Mouse (Mus musculus) layer of hippocampus, adult 11-12 months (tissue): ENCODE measurements around the gene Psmg3.

Source experiments
- DNase-seq: peaks from one replicate; pipeline ENCODE4 v3.0.0; 2022; ENCODE audit warnings: low spot score

Psmg3 gene

DNA sequence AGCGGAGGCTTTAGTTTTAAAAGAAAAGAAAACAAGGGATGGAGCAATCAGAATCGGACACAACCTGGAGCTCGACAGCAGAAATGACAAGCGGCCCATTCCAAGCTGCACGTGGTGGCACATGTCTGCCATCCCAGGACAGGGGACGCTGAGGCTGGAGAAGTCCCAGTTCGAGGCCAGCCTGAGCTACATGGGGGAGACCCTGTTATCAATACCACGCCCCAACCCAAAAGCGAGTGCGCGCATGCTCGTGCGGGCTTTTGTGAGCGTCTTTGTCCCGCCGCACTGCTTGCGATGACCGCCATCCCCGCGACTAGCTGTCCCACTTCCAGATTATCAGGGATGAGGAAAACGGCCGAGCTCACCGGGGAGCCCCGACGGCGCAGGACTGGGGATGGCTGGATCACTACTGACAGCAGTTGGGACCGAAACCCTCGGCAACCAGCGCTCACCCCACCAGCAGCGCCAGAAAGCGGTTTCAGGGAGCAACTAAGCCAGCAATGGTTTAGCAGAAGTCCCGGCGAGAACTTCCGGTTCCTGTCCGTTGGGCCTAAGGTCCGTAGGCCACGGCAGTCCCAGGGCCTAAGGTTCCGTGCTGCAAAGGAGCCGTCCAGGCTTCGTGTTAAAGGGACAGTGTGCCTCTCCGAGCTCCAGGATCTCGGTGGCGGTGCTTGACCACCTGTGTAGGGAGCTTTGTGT lies at the start of gene Psmg3, which contains the start of gene Gm26938:
Gene Psmg3, minus strand, starts transcription at position 529 of the 699 bp plus-strand sequence.
Gene Gm26938, minus strand, starts transcription at position 51 of the 699 bp plus-strand sequence.
- DNase-seq, result peak; percentile 87

DNA sequence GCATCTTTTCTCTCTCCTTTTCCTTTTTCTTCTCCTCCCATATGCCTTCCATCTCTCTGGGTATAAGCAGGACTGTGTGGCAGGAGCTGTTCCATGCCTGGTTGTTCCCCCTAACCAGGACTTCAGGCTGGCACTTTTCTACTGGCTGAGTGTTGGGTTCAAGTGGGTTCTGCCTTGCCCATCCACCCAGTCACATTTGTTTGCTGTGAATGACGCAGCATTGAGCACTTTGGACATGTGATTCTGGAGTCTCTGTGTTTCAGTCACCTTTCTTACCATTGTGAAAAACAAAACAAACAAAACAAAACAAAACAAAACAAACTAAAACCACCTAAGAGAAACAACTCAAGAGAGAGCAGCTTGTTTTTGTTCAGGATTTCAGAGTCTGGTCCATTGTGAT lies 44.8 kb upstream of the Psmg3 start:
- no peak for DNase-seq

DNA sequence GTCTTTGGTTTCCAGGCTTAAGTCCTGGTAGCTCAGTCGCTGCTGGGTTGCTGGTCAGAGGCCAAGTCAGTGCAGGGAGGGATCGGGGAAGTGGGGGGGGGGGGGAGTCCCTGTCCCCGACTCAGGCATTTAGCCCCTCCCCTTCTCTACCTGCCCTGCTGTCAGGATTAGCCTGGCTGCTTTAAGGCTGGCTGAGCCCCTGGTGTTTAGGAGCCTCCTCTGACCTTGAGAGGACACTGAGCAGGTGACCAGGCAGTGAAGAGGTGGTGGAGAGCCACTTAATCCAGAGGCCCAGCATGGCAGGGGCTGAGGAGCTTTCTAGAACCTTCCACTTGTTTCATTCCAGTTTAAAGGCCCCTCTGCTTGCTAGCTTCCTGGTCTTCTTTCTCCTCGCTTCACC lies 44.2 kb upstream of the Psmg3 start:
- DNase-seq, result no peak

DNA sequence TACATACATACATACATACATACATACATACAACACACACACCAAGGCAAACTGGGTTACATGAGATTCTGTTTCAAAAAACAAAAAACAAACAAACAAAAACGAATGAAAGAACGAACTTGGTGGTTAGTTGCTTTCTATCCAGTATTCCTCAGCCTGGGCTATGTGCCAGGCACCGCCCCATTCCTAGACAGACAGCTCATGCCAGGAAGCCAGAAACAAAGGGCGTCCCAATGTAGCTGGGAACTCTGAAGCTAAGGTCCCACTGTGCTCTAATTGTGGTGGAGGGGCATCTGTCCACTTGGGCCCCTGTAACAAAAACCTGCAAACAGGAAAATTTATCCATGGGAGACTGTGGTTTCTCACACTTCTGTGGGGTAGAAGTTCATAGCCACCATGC lies 36.1 kb upstream of the Psmg3 start:
- peak; percentile 27 for DNase-seq

DNA sequence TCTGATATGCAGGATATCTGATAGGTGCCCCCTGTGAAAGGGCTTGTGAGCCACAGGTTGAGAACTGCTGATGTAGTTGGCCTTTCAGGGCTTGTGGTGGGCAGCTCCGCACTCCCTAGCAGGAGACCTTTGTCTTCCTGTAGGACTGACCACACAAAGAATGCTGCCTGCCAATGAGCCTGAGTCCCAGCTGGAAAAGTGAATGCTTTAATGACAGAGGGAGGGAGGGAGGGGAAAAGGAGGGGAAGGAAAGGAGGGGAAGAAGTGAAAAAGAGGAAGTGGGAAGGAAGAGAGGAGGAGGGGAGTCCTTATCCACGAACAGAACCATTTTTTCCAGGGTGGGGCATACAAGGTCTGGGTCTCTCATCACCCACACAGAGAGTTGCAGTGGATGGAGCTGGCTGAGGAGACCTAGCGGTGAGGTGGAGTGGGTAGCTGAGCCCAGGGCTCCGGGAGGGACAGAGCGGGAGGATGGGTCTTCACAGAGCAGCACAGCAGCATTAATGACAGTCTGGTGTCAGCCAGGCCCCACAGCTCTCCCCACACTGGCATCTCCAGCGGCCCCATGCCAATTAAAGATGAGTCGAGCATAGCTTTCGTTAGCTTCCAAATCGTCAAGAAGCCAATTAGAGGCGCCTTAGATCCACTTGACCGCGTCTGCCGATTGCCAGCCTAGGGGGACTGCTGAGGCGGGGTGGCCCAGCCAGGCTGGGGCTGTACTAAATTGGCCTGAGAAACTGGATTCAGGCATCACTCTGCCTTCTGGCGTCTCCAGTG lies 33.8 kb upstream of the Psmg3 start:
- DNase-seq, result no peak

DNA sequence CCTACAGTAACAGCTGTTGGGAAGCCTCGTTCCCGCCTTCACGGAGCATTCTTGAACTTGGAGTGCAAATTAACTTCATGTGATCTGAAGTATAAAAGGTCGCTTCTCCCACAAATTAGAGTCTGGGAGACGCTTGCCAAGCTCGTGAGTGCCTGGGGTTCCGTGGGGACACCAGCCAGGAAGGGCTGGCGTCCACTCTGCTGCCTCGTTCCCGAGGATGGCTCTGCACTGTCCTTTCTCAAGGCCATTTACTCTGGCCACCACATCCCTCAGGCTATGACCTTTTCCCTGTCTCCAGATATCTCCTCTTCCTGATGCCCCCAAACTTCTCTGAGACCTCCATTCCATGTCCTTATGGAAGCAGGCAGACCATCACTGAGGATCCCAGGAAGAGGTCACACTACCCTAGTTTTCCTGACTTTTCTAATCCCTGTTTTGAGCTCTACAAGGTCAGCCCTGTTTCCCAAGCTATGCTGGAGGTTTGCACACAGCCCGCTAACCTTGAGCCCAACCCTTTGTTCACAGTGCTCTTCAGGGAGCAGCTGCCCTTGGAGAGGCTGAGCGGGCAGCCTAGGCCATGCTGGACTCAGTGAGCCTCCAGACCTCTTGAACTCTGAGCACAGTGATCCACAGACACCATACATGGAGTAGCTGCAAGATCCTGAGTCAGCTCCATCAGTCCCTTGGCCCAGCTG lies 23.1 kb upstream of the Psmg3 start:
- DNase-seq, result no peak

DNA sequence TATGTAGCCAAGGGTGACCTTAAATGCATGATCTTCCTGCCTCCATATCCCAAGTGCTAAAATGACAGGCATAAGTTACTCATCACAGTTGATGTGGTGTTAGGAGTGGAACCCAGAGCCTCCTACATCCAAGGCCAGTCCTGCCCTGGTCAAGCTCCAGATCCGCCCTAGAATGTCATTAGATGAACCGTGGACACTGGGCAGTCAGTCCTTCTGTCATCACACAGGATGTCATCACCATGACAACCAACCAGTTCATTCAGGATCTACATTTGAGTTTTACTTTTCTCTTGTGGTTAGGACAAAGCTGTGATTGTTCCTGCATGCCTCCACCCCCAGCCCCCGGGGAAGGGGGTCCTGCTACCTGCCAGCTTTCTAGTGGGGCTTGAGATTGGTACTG lies 12.5 kb upstream of the Psmg3 start:
- DNase-seq, result no peak

DNA sequence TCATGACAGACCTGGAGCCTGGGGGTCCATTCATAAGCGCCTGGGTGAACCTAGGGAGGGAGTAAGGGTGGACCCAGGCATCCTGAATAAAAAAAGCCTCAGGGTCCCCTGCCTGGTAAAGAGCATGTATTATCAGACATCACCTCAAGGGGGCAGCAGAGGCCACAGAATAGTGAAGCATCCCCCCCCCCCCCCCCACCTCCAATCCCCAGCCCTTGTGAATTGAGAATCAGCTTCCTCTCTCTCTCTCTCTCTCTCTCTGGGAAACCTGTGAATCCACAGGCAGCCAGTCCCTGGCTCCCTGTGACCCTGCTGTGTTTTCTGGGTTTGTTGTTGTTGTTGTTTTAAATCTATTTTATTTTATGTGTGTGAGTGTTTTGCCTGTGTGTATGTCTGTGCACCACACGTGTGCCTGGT lies 11.8 kb upstream of the Psmg3 start:
- peak; percentile 54 for DNase-seq

DNA sequence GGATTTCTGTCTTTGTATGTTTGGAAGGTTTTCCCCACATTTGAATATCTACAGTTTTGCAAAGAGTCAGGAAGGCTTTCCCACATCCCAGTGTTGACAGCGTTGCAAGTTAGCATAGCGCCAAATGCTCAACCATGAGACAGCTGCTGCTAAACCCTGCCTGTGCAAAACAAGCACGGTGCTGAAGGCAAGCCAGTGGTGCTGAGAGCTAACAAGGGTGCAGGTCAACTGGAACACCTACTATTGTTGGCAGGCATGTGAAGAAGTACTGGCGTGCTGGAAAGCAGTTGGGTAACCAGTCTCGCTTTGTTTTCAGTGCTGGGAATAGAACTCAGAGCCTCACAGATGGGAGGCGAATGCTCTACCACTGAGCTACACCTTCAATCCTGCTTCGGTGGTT lies 9.0 kb upstream of the Psmg3 start:
- no peak for DNase-seq

DNA sequence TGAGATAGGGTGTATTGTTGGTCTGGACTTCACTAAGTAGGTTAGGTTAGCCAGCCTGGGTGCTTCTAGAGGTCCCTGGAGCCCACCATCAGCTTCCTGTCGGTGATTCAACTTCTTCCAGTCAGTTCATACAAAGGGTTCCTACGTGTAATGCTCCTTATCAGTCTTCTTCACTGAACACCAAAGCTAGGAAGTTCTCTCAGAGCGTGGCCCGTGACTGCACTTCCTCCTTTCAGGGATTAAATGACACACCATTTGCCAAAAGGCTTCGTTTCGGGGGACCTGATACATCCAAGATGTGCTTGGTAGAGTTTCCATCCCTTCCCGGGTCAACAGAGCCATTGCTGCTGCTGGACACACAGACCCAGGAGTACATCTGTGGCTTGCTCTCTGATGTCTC lies 5.4 kb upstream of the Psmg3 start:
- no peak for DNase-seq

DNA sequence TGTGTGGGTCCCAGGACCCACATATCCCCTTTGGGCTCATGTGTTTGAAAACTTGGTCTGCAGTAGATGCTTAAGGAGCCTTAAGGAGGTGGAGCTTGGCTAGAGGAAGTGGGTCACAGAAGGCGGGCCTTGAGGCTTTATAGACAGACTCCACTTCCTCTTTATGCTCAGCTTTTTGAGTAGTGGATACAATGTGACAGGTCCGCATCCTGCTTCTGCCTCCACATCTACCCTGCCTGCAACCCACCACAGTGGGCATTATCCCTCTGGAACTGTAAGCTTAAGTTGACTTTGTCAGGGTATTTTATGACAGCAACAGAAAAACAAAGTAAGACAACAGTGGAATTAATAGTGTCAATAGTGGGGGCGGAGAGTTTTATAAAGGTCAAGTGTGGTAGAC lies 4.0 kb upstream of the Psmg3 start:
- no peak for DNase-seq

DNA sequence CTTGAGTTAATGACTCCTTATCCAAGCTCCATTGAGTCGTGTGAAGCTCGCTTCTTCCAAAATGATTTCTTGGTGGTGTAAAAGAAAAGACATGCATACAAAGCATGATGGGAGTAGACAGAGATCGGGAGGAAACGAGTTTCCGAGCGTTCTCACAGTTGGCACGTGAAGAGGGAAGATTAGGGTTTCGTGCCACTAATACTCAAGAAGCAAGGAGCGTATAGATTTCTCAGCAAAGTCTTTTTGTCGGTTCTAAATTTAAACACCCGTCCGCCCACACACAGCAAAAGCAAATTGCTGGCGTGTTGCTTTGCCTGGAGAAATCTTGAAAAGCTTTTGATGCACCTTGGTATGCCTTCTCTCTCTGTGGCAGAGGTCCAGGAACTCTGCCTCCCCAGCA lies 2.7 kb upstream of the Psmg3 start:
- DNase-seq, result no peak

DNA sequence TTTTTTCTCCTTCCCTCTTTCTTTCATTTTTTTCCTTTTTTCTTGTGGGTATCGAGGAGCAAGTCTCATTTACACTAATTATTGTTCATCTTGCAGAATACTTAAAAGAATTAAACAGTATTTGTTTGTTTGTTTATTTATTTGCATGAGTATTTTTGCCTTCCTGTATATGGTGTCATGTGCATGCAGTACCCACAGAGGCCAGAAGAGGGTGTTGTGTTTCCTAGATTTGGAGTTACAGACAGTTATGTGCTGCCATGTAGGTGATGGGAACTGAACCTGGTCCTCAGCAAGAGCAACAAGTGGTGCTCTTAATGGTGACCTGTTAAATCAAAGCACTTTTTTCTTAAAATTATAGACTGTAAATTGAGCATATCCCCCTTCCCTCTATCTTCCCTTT lies 908 bp upstream of the Psmg3 start:
- no peak for DNase-seq

DNA sequence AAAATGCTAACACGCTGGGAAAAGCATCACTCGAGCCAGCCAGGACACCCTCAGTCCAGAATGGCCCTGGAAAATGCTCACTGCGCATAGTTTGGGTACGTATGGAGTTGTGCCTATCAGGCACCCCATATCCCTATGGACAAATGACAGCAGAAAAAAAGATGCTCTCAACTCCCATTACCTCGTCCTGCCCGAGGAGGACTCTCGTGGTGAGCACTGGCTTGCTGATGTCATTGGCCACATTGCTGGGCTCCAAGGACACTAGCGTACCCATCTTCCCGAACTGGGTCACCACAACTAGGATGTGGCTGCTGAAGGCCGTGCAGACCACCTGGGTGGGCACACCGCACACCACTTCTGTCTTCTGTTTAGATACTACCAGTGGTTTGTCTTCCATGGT lies 738 bp downstream of the Psmg3 start:
- DNase-seq, result no peak

DNA sequence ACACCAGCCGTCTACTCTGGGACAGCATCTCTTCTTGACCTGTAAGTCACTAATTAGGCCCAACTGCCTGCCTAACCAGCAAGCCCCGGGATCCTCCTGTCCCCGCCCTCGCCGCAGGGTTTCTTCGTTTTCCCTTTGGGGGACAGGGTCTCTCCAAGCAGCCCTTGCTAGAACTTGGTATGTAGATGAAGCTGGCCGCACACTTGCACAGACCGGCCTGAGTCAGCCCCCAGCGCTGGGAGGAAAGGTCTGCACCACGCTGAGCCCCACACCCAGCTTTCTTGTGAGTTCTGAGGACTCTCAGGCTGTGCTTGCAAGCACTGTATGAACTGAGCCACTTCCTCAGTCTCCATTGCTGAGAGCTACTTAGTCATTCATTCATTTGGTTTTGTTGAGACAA lies 2.2 kb downstream of the Psmg3 start:
- DNase-seq, result no peak

DNA sequence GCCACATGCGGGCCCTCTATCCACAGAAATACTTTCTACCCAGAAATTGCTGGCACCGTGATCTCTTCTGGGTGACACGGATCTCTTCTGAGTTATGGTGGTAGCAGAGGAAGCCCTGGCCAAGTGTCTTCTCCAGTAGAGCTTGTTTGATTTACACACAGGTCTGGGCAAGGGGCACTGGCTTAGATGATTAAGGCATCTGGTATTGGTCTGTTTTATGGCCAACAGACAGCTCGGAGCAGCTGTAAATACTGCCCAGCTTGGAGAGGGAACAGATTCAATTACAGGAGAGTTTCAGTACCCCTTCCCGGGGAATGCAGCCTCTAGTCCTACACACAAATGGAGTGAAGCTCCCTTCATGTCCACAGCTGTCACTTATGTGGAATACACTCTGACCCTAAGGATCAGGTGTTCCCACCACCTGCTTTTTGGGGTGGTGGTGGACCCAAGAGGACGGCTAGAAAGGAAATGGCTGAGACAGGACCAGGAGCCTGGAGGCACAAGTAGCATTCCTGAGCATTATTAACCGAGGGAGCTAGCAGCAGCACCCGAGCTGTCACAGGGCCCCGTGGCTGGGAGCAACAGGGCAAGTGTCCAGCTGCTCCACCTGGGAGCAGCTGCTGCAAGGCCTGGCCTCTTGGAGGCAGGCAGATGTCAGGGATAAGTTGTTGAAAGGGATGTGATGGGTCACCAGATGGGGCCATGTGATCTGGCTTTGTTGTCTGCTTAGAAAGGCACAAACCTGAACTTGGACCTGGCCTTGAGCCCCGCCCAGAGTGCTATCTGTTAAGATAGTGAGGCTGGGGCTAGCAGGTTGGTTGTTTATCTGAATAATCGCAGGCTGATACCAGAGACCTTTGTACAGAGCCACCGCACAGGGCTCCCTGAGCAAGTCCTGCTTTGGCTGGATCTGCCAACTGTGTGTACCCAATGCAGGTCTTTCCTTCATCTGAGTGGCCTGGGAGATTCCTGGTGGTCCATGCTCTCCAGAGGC lies 4.9 kb downstream of the Psmg3 start:
- DNase-seq, result no peak

DNA sequence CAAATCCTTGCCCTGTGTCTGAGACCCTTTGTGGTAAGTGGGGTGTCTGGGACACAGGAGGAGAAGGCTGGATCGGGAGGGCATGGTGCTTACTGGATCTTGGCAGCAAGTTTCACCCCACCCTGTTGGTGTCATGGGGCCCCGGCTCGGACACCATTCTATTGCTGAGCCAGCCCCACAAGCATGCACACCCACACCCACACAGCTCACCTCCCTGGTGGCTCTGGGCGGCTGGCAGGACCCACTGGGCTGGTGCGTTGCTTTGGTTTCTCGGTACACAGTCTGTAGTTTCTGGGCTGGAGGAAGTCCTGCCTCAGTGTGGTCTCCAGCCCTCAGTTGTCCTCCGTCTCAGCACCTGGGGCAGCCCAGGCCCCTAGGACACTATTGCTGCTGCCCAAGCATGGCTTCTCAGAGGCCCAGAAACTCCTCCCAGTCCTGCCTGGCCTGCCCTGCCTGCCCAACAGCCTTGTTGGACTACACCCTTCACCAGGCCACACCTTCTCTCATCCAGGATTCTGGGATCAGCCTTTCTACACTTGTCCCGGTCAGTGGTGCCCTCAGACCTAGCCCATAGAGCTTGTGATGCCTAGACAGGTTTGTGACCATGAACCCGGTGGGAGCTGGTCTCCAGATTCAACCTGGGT lies 7.0 kb downstream of the Psmg3 start, which contains the start of gene Tmem184a:
Gene Tmem184a, minus strand, starts transcription at position 380 of the 644 bp plus-strand sequence.
- DNase-seq, result no peak

DNA sequence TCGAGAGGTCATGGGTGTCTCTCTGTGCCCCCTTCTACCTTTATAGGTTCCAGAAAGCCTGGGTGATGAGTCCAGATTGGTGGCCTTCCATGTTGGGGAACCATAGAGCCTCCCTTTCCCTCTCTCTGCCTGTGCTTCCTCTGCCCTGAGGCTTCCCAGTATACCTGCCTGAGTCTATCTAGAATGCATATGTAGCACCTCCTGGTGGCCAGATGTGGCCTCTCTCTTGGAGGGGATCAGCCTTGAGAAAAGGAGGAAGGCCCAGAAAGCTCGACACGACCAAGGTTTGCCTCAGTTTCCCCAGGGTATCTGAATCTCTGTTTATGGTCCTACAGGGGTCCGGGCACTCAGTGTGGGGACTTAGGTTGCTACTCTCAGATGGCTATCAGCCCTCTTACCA lies 7.9 kb downstream of the Psmg3 start:
- no peak for DNase-seq

DNA sequence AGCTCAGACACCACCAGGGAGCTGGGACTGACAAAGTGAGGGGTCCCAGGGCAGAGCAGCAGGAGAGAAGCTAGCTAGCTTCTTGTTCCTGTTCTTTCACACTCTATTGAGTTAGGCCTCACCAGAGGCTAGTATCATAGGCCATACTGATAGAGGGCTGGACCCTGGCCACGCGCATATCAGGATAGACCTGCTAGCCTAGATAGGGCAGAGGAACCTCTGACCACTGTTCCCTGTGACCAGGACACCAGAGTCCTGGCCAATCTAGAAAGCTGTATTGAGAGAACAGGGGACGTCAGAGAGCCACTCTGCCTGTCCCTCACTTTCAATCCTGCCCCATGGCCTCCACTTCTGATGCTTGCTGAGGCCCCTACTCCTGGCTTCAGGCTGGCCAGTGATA lies 8.6 kb downstream of the Psmg3 start:
- DNase-seq, result no peak

DNA sequence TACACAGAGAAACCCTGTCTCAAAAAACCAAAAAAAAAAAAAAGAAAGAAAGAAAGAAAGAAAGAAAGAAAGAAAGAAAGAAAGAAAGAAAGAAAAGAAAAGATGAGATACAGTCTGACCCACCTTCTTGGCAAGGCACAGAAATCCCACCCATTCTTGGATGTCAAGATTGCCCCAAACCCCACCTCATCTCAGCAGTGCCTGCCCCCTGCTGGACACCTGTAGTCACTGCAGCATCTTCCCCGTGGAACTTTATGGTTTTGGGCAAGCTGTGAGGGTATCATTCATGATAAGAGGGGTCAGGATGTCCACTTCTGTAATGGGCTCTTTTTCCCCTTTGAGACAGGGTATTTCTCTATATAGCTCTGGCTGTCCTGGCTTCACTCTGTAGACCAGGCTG lies 9.4 kb downstream of the Psmg3 start:
- DNase-seq, result no peak

DNA sequence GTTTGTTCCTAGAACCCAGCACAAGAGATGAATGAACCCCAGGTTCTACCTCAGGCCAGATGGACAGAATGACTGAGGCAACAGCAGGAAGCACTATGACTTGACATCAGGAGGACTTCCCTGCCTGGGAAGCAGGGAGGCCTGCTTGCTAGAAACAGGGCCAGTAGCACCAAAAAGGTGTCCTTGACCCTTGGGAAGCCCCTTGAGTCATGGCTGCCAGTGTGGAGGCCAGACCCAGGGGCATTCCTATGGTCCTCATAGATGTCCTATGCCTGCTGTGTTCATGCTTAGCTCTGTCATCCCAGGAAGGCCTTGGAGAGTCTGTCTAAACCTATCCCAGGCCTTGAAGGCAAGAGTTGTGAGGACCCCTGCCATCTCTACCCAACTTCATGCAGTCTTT lies 10.2 kb downstream of the Psmg3 start:
- no peak for DNase-seq
